Mouse (Mus musculus) hindbrain, embryonic 10.5 days (tissue): ENCODE data around the gene Ldlrad3. TPM values are rescaled to one million over a fixed set of nuclear protein-coding genes. Genes with fewer than 3 reads are reported as not detected.

Source experiments
- DNase-seq: peaks from one replicate; pipeline ENCODE4 v3.0.0-alpha.2; 2017; ENCODE audit warnings: low spot score
- H3K27ac ChIP-seq: fragments of 300-500 bp; sonication (generic); 2 replicates; pipeline ENCODE4 v1.5.1; 2016; ENCODE audit warnings: mild to moderate bottlenecking, moderate library complexity
- H3K27me3 ChIP-seq: fragments of 300-500 bp; sonication (generic); 2 replicates; pipeline ENCODE4 v1.6.1; 2016; ENCODE audit warnings: mild to moderate bottlenecking; ENCODE audit not compliant: poor library complexity, insufficient read depth, severe bottlenecking
- H3K36me3 ChIP-seq: fragments of 300-500 bp; sonication (generic); 2 replicates; pipeline ENCODE4 v1.6.1; 2016; ENCODE audit warnings: mild to moderate bottlenecking, moderate library complexity
- H3K4me1 ChIP-seq: fragments of 300-500 bp; sonication (generic); replicated peaks from 2 replicates; pipeline ENCODE4 v1.6.1; 2016; ENCODE audit warnings: mild to moderate bottlenecking
- H3K4me3 ChIP-seq: fragments of 300-500 bp; sonication (generic); 2 replicates; pipeline ENCODE4 v1.5.1; 2016; ENCODE audit warnings: mild to moderate bottlenecking, moderate library complexity
- H3K9me3 ChIP-seq: fragments of 300-500 bp; sonication (generic); 2 replicates; pipeline ENCODE4 v1.6.1; 2016; ENCODE audit warnings: mild to moderate bottlenecking, moderate library complexity
- WGBS: fragments of 180-500 bp; shearing (Covaris S2); methylation state at CpG from one replicate; pipeline ENCODE4 v1.1.7; 2016; 5-methylcytosine and 5-hydroxymethylcytosine counted together
- polyA plus RNA-seq: library from polyadenylated mRNA; unstranded; fragments of >200 nt; fragmentation: Nextera tagmentation; extraction: Ambion mirVana; gene quantifications from 2 replicates; pipeline ENCODE4 v1.2.1, GENCODE M21; 2016

Ldlrad3 gene
- polyA plus RNA-seq, 1 experiment from 2014 or later = 55.9 TPM

GRCm38 (mm10) chr2:102202211-102202770 is 16.1 kb upstream of the Ldlrad3 start:
- H3K36me3 ChIP-seq = no peaks in the 10 kb centered on the region
- no peak overlapping the region for H3K27ac ChIP-seq
- H3K27me3 ChIP-seq = peaks cover 18% of the 10 kb centered on the region; the same call in 1 of the 2 replicates
- H3K4me1 ChIP-seq = peaks cover 24% of the 10 kb centered on the region
- H3K4me3 ChIP-seq = no peak overlapping the region
- no peak for DNase-seq
- H3K9me3 ChIP-seq = no peaks in the 10 kb centered on the region
- WGBS = 83% methylated on average over 2 of the region's 2 CpGs

- Histone ChIP-seq H3K4me1 (peaks cover 21% of the 10 kb centered on the region), H3K36me3 (no peaks in the 10 kb centered on the region), H3K27ac (no peak overlapping the region), H3K4me3 (no peak overlapping the region), H3K27me3 (peaks cover 12% of the 10 kb centered on the region; the same call in 1 of the 2 replicates), H3K9me3 (no peaks in the 10 kb centered on the region)
- 78% methylated on average over 14 of the region's 14 CpGs for WGBS
- DNase-seq = no peak
These were observed 15.2 kb upstream of the Ldlrad3 start for GRCm38 (mm10) chr2:102201198-102201948.

GRCm38 (mm10) chr2:102197332-102197731 is 11.1 kb upstream of the Ldlrad3 start:
- peaks cover 11% of the 10 kb centered on the region; the same call in 1 of the 2 replicates for H3K4me1 ChIP-seq
- no peak overlapping the region for H3K4me3 ChIP-seq
- DNase-seq = no peak
- H3K36me3 ChIP-seq = no peaks in the 10 kb centered on the region
- no peaks in the 10 kb centered on the region for H3K9me3 ChIP-seq
- H3K27me3 ChIP-seq = 0 out of 2 replicates have a peak, but pooled peaks cover 4% of the 10 kb centered on the region
- H3K27ac ChIP-seq = no peak overlapping the region
- 76% methylated on average over 1 of the region's 1 CpGs for WGBS

- Histone ChIP-seq H3K36me3 (no peaks in the 10 kb centered on the region), H3K4me1 (peaks cover 9% of the 10 kb centered on the region; the same call in 1 of the 2 replicates), H3K27ac (no peak overlapping the region; the same call in 1 of the 2 replicates), H3K4me3 (no peak overlapping the region), H3K9me3 (no peaks in the 10 kb centered on the region), H3K27me3 (0 out of 2 replicates have a peak, but pooled peaks cover 4% of the 10 kb centered on the region)
- 72% methylated on average over 8 of the region's 8 CpGs for WGBS
- no peak for DNase-seq
These were observed 10.5 kb upstream of the Ldlrad3 start for GRCm38 (mm10) chr2:102196709-102197108.

GRCm38 (mm10) chr2:102195494-102195893 is 9.3 kb upstream of the Ldlrad3 start:
- no peak for DNase-seq
- no peak overlapping the region for H3K4me3 ChIP-seq
- H3K27ac ChIP-seq = no peak overlapping the region
- WGBS = 86% methylated on average over 4 of the region's 4 CpGs
- peaks cover 7% of the 10 kb centered on the region; the same call in 1 of the 2 replicates for H3K4me1 ChIP-seq
- 0 out of 2 replicates have a peak, but pooled peaks cover 4% of the 10 kb centered on the region for H3K27me3 ChIP-seq
- H3K36me3 ChIP-seq = no peaks in the 10 kb centered on the region
- no peaks in the 10 kb centered on the region for H3K9me3 ChIP-seq

- 78% methylated on average over 4 of the region's 4 CpGs for WGBS
- no peak for DNase-seq
- Histone ChIP-seq H3K27me3 (no peaks in the 10 kb centered on the region), H3K4me3 (no peak overlapping the region), H3K36me3 (no peaks in the 10 kb centered on the region), H3K27ac (no peak overlapping the region), H3K4me1 (peaks cover 7% of the 10 kb centered on the region; the same call in 1 of the 2 replicates), H3K9me3 (no peaks in the 10 kb centered on the region)
These were observed 8.1 kb upstream of the Ldlrad3 start for GRCm38 (mm10) chr2:102194247-102194646.

GRCm38 (mm10) chr2:102192943-102193820 is 7.0 kb upstream of the Ldlrad3 start:
- H3K27me3 ChIP-seq = no peaks in the 10 kb centered on the region
- peaks cover 7% of the 10 kb centered on the region; the same call in 1 of the 2 replicates for H3K4me1 ChIP-seq
- H3K9me3 ChIP-seq = no peaks in the 10 kb centered on the region
- WGBS = 93% methylated on average over 16 of the region's 16 CpGs
- H3K4me3 ChIP-seq = no peak overlapping the region
- no peak for DNase-seq
- H3K27ac ChIP-seq = no peak overlapping the region
- no peaks in the 10 kb centered on the region for H3K36me3 ChIP-seq

GRCm38 (mm10) chr2:102191736-102192135 is 5.6 kb upstream of the Ldlrad3 start:
- 86% methylated on average over 4 of the region's 4 CpGs for WGBS

GRCm38 (mm10) chr2:102190956-102191355 is 4.8 kb upstream of the Ldlrad3 start:
- no peak for DNase-seq
- H3K27me3 ChIP-seq = no peaks in the 10 kb centered on the region
- H3K4me3 ChIP-seq = no peak overlapping the region
- H3K36me3 ChIP-seq = no peaks in the 10 kb centered on the region
- H3K4me1 ChIP-seq = peaks cover 11% of the 10 kb centered on the region
- H3K27ac ChIP-seq = no peak overlapping the region
- no peaks in the 10 kb centered on the region for H3K9me3 ChIP-seq

More at GRCm38 (mm10) chr2:102191736-102192135, 5.6 kb upstream of the Ldlrad3 start:
- no peak overlapping the region for H3K27ac ChIP-seq
- no peak overlapping the region for H3K4me3 ChIP-seq
- no peaks in the 10 kb centered on the region for H3K36me3 ChIP-seq
- H3K4me1 ChIP-seq = peaks cover 8% of the 10 kb centered on the region
- DNase-seq = no peak
- no peaks in the 10 kb centered on the region for H3K27me3 ChIP-seq
- no peaks in the 10 kb centered on the region for H3K9me3 ChIP-seq

GRCm38 (mm10) chr2:102185069-102185950 is 875 bp downstream of the Ldlrad3 start:
- Histone ChIP-seq H3K4me1 (peaks cover 38% of the 10 kb centered on the region), H3K27me3 (no peaks in the 10 kb centered on the region), H3K27ac (peak overlapping the region; percentile 97), H3K4me3 (peak overlapping the region; percentile 77), H3K9me3 (no peaks in the 10 kb centered on the region), H3K36me3 (no peaks in the 10 kb centered on the region)
- WGBS = under 1% methylated on average over 24 of the region's 24 CpGs
- DNase-seq = peak; percentile 60

- 0 out of 2 replicates have a peak overlapping the region, but pooled peaks have one; percentile 77 for H3K4me3 ChIP-seq
- peaks cover 38% of the 10 kb centered on the region for H3K4me1 ChIP-seq
- peaks cover 7% of the 10 kb centered on the region; the same call in 1 of the 2 replicates for H3K36me3 ChIP-seq
- no peak for DNase-seq
- H3K9me3 ChIP-seq = no peaks in the 10 kb centered on the region
- WGBS = 77% methylated on average over 7 of the region's 7 CpGs
- H3K27me3 ChIP-seq = no peaks in the 10 kb centered on the region
- no peak overlapping the region for H3K27ac ChIP-seq
These were observed 2.3 kb downstream of the Ldlrad3 start for GRCm38 (mm10) chr2:102183720-102184480.
